Mouse (Mus musculus) intestine, postnatal 0 days (tissue): ENCODE results near the gene Tfap2e. TPM values are rescaled to one million over a fixed set of nuclear protein-coding genes. Genes with fewer than 3 reads are reported as not detected.

ENCODE experiments used
- ATAC-seq: fragments of 200-750 bp; cut with Nextera tagmentation; 2 replicates; pipeline ENCODE4 v1.8.0; 2017; ENCODE audit warnings: mild to moderate bottlenecking, moderate TSS enrichment, moderate library complexity
- H3K27ac ChIP-seq: fragments of 300-500 bp; sonication (generic); 2 replicates; pipeline ENCODE4 v1.5.1; 2014; ENCODE audit warnings: mild to moderate bottlenecking, low read depth, low read length, moderate library complexity
- H3K27me3 ChIP-seq: fragments of 300-500 bp; sonication (generic); replicated peaks from 2 replicates; pipeline ENCODE4 v1.6.1; 2014; ENCODE audit warnings: low read length, mixed read lengths; ENCODE audit not compliant: control insufficient read depth, insufficient read depth
- H3K36me3 ChIP-seq: fragments of 300-500 bp; sonication (generic); 2 replicates; pipeline ENCODE4 v1.6.1; 2014; ENCODE audit warnings: mild to moderate bottlenecking, moderate library complexity; ENCODE audit not compliant: control insufficient read depth, insufficient read depth
- H3K4me1 ChIP-seq: fragments of 300-500 bp; sonication (generic); replicated peaks from 2 replicates; pipeline ENCODE4 v1.6.1; 2014; ENCODE audit warnings: antibody characterized with exemption, low read length, mixed read lengths; ENCODE audit not compliant: control insufficient read depth, insufficient read depth
- H3K4me2 ChIP-seq: fragments of 300-500 bp; sonication (generic); replicated peaks from 2 replicates; pipeline ENCODE4 v1.6.1; 2014; ENCODE audit warnings: low read depth, mild to moderate bottlenecking, moderate library complexity
- H3K4me3 ChIP-seq: fragments of 300-500 bp; sonication (generic); 2 replicates; pipeline ENCODE4 v1.5.1; 2014; ENCODE audit warnings: low read depth, low read length
- H3K9ac ChIP-seq: fragments of 300-500 bp; sonication (generic); 2 replicates; pipeline ENCODE4 v1.6.1; 2014; ENCODE audit warnings: mild to moderate bottlenecking, low read depth, low read length
- H3K9me3 ChIP-seq: fragments of 300-500 bp; sonication (generic); 2 replicates; pipeline ENCODE4 v1.6.1; 2016; ENCODE audit warnings: mixed run types; ENCODE audit not compliant: control insufficient read depth
- CTCF ChIP-seq: sonication (generic); IDR thresholded peaks from 2 replicates; pipeline ENCODE4 v1.5.1; 2016; ENCODE audit warnings: low read depth, mild to moderate bottlenecking, control low read depth, antibody characterized with exemption, moderate library complexity
- WGBS: fragments of 180-500 bp; shearing (Covaris S2); extraction: QIAGEN DNeasy Blood & Tissue Kit; methylation state at CpG from one replicate; pipeline ENCODE4 v1.1.7; 2014; 5-methylcytosine and 5-hydroxymethylcytosine counted together
- polyA plus RNA-seq: library from polyadenylated mRNA; unstranded; fragments of >200 nt; fragmentation: Nextera tagmentation; extraction: Ambion mirVana; gene quantifications from 2 replicates; pipeline ENCODE4 v1.2.1, GENCODE M21; 2015

Tfap2e gene
- polyA plus RNA-seq, 1 experiment from 2014 or later: not detected

DNA sequence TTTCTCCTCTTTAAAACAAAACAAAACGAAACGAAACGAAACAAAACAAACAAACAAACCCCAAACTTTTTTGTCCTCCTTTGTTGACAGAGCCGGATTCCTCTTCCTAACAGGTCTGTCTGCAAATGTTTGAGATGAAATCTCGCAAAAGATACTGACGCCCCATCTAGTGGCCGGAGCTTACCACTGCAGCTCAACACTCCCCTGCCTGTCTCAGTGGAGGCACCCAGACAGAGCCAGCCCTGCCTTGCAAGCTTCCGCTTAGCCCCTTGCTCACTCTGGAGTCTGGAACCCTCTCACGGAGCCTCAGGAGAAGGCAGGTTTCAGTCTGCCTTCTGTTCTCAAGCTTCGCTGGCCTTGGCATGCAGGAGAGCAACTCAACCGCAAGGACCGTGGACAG, 5.4 kb upstream of the Tfap2e start:
- Histone ChIP-seq H3K27ac (no peak overlapping the region), H3K4me3 (no peak overlapping the region), H3K9ac (no peak overlapping the region), H3K27me3 (peaks cover 29% of the 10 kb centered on the region), H3K4me1 (no peaks in the 10 kb centered on the region), H3K9me3 (no peaks in the 10 kb centered on the region), H3K36me3 (peaks cover 21% of the 10 kb centered on the region), H3K4me2 (peak overlapping the region; percentile 38; the same call in 1 of the 2 replicates)
- TF ChIP-seq CTCF: peak; percentile 92
- peak; percentile 46; the same call in 1 of the 2 replicates for ATAC-seq
- 8% methylated on average over 12 of the region's 12 CpGs for WGBS

DNA sequence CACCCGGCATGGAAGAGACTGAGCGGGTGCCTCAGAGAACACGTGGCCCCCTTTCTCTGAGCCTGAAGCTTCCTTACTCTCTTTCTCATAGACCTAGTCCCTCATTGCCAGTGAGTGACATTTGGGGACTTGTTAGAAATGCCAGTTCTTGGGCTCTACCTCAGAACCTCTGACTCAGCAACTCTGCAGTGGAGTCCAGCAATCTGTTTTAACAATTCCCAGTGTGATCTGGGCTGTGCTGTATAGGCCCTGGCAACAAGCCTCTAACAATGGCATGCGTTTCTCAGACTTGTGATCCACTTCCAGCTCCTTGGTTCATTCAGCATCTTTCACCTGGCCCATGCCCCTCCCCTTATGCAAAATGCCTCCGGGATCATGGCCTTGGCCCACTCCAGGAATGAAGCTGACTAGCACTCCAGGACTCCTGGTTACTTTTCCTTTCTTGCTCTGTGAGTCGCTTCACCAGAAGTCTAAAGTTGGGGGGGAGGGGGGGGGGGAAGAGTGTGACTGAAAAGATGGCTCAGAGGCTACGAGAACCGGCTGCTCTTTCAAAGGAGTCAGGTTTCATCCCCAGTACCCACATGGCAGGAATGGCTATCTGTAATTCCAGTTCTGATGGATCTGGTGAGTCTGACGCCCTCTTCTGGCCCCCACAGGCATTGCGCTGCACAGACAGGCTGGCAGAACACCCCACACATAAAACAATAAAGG, 4.1 kb upstream of the Tfap2e start:
- no peak overlapping the region for H3K4me3 ChIP-seq
- WGBS: 29% methylated on average over 10 of the region's 10 CpGs
- H3K36me3 ChIP-seq: peaks cover 12% of the 10 kb centered on the region
- H3K4me2 ChIP-seq: no peak overlapping the region
- no peak overlapping the region for H3K9ac ChIP-seq
- ATAC-seq: no peak
- H3K9me3 ChIP-seq: no peaks in the 10 kb centered on the region
- peaks cover 43% of the 10 kb centered on the region for H3K27me3 ChIP-seq
- H3K4me1 ChIP-seq: no peaks in the 10 kb centered on the region
- peak; percentile 56 for TF ChIP-seq CTCF
- H3K27ac ChIP-seq: no peak overlapping the region

DNA sequence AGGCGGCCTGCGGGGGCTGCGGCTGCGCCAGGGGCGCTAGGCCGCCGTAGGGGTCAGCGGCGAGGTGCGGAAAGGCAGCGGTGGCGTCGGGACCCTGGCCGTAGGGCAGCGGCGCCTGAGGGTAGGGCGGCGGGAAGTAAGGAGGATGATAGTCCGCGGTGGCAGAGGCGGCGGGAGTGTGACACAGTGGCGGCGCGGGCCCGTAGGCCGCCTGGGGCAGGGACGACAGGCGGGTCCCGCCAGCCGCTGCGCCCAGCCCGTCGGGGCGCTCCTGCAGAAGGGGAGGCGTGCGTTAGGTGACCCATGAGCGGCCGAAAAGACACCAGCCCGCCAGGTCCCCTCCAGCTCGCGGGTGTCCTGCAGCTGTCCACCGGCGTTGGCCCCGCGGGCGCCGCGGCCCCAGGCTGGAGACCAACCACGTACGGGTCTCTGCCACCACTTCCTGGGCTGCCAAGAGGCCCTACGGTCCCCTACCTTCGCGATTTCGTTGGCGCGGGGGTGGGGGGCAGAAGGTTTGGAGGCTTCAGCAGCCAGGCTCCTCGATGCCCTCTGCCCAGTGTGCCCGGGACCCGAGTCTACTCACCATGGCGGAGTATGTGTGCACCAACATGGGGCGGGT, 549 bp downstream of the Tfap2e start:
- peaks cover 89% of the 10 kb centered on the region for H3K27me3 ChIP-seq

DNA sequence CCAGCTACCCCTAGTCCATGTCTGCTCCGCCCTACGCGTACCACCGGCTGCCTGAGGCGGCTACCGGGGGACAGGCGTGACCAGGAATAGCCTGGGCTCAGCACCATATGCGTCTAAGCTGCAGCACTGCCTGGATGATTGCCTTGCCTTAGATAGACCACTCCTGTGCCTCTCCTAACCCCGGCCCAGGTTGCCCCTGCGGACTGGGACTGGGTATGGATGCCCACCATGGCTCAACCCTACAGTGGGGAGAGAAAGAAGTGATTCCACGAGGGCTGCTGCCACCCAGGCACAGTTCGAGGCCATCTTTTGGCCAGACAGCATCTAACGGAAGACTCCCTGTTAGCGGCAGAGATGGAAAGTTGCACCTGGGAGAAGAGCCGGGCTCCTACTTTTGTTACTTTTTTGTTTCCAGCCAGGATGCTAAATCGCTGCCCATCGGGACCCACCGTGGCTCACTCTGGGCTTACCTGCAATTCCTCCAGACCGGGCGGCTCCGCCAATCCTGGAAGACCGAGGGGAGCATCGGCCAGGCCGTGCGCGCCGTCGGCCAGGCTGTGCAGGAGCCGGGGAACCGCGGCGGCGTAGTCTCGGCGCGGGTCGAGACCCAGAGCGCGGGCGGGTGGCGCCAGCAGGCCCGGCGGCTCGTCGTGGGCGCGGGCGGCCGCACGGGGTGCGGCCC, 1.2 kb downstream of the Tfap2e start:
- TF ChIP-seq CTCF: no peak
- ATAC-seq: no peak
- no peak overlapping the region for H3K9ac ChIP-seq
- 4% methylated on average over 50 of the region's 51 CpGs for WGBS
- H3K4me2 ChIP-seq: peak overlapping the region; percentile 67
- H3K27me3 ChIP-seq: peaks cover 95% of the 10 kb centered on the region
- peak overlapping the region; percentile 41 for H3K4me3 ChIP-seq
- no peak overlapping the region for H3K27ac ChIP-seq
- no peaks in the 10 kb centered on the region for H3K4me1 ChIP-seq
- no peaks in the 10 kb centered on the region for H3K9me3 ChIP-seq
- no peaks in the 10 kb centered on the region for H3K36me3 ChIP-seq

More for the DNA sequence above, 549 bp downstream of the Tfap2e start:
- Histone ChIP-seq H3K4me1 (no peaks in the 10 kb centered on the region), H3K36me3 (no peaks in the 10 kb centered on the region), H3K9ac (0 out of 2 replicates have a peak overlapping the region, but pooled peaks have one; percentile 22), H3K9me3 (no peaks in the 10 kb centered on the region), H3K27ac (no peak overlapping the region), H3K4me3 (peak overlapping the region; percentile 41), H3K4me2 (peak overlapping the region; percentile 67)
- ATAC-seq: 0 out of 2 replicates have a peak, but pooled peaks have one; percentile 28
- WGBS: 2% methylated on average over 58 of the region's 62 CpGs
- no peak for TF ChIP-seq CTCF

DNA sequence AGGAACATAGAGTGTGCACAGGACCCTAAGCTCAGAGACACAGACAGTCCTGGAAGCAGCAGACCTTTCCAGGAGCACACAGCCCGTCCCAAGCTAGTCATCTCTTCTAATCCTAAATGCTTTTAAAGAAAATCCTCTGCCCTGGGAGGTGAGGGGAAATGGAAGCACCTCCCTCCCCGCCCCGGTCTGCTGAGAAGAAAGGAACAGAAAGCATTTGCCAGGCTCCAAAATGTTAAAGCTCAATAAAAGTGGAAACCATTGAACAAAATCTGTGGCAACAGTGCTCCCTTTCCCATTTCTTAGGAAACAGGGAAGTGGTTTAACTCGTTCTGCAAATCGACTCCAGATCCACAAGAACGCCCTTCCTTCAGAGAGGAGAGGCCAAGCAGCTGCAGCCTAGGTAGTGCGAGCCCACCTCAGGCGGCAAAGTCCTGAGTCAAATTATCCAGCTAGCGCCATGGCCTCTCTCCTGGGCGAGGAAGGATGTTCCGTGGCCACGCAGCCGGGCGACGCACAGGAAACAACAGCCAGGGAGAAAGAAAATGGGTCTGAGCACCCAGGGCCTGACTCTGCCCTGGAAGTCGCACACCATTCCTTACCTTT, 1.9 kb downstream of the Tfap2e start:
- Histone ChIP-seq H3K4me3 (0 out of 2 replicates have a peak overlapping the region, but pooled peaks have one; percentile 41), H3K4me2 (no peak overlapping the region), H3K4me1 (no peaks in the 10 kb centered on the region), H3K27me3 (peaks cover 93% of the 10 kb centered on the region), H3K27ac (no peak overlapping the region), H3K9ac (no peak overlapping the region), H3K36me3 (no peaks in the 10 kb centered on the region), H3K9me3 (no peaks in the 10 kb centered on the region)
- no peak for ATAC-seq
- TF ChIP-seq CTCF: no peak
- WGBS: 3% methylated on average over 16 of the region's 16 CpGs
